Mouse (Mus musculus): ENCODE measurements around the gene Taok1.

Taok1 gene

GRCm38 (mm10) chr11:77508068-77509021, 99.3 kb downstream of the Taok1 start:
- DNase-seq (ENCODE audit: low read depth in 2 of 2, low spot score in 2 of 2), result peak; percentile 86 to 87

- no peak for DNase-seq (ENCODE audit: low read depth in 2 of 2, low spot score in 2 of 2)
Observed at GRCm38 (mm10) chr11:77507426-77507825, 100.2 kb downstream of the Taok1 start.

- no peak for DNase-seq (ENCODE audit: low read depth in 2 of 2, low spot score in 2 of 2)
Observed at GRCm38 (mm10) chr11:77506941-77507340, 100.7 kb downstream of the Taok1 start.

GRCm38 (mm10) chr11:77506273-77506672, 101.3 kb downstream of the Taok1 start:
- DNase-seq (ENCODE audit: low read depth in 2 of 2, low spot score in 2 of 2), result no peak

GRCm38 (mm10) chr11:77505291-77505980, 102.2 kb downstream of the Taok1 start:
- no peak for DNase-seq (ENCODE audit: low read depth in 2 of 2, low spot score in 2 of 2)

GRCm38 (mm10) chr11:77504377-77504776, 103.2 kb downstream of the Taok1 start:
- no peak for DNase-seq (ENCODE audit: low read depth in 2 of 2, low spot score in 2 of 2)

- DNase-seq (ENCODE audit: low read depth in 2 of 2, low spot score in 2 of 2), result no peak
Observed at GRCm38 (mm10) chr11:77503511-77503910, 104.1 kb downstream of the Taok1 start.

GRCm38 (mm10) chr11:77502481-77502880, 105.1 kb downstream of the Taok1 start:
- no peak for DNase-seq (ENCODE audit: low read depth in 2 of 2, low spot score in 2 of 2)

GRCm38 (mm10) chr11:77501971-77502370, 105.6 kb downstream of the Taok1 start:
- DNase-seq (ENCODE audit: low read depth in 2 of 2, low spot score in 2 of 2), result no peak

- peak; percentile 66 to 74 for DNase-seq (ENCODE audit: low read depth in 2 of 2, low spot score in 2 of 2)
Observed at GRCm38 (mm10) chr11:77501392-77501791, 106.2 kb downstream of the Taok1 start.

- no peak for DNase-seq (ENCODE audit: low read depth in 2 of 2, low spot score in 2 of 2)
Observed at GRCm38 (mm10) chr11:77500361-77501325, 107.0 kb downstream of the Taok1 start.

GRCm38 (mm10) chr11:77499354-77499753, 108.3 kb downstream of the Taok1 start:
- no peak for DNase-seq (ENCODE audit: low read depth in 2 of 2, low spot score in 2 of 2)

- no peak for DNase-seq (ENCODE audit: low read depth in 2 of 2, low spot score in 2 of 2)
Observed at GRCm38 (mm10) chr11:77498261-77499139, 109.1 kb downstream of the Taok1 start.

GRCm38 (mm10) chr11:77497851-77498250, 109.8 kb downstream of the Taok1 start:
- no peak for DNase-seq (ENCODE audit: low read depth in 2 of 2, low spot score in 2 of 2)

- DNase-seq (ENCODE audit: low read depth in 2 of 2, low spot score in 2 of 2), result peak; percentile 41 to 60
Observed at GRCm38 (mm10) chr11:77497341-77497756, 110.3 kb downstream of the Taok1 start.

GRCm38 (mm10) chr11:77495507-77495906, 112.1 kb downstream of the Taok1 start:
- DNase-seq (ENCODE audit: low read depth in 2 of 2, low spot score in 2 of 2), result no peak

GRCm38 (mm10) chr11:77494782-77495181, 112.8 kb downstream of the Taok1 start:
- no peak for DNase-seq (ENCODE audit: low read depth in 2 of 2, low spot score in 2 of 2)

GRCm38 (mm10) chr11:77494344-77494676, 113.3 kb downstream of the Taok1 start:
- no peak for DNase-seq (ENCODE audit: low read depth in 2 of 2, low spot score in 2 of 2)

GRCm38 (mm10) chr11:77493512-77494343, 113.9 kb downstream of the Taok1 start, which contains the start of gene Git1:
TSS of gene Git1 (plus strand) at chr11:77493562.
- no peak for DNase-seq (ENCODE audit: low read depth in 2 of 2, low spot score in 2 of 2)
